Mouse (Mus musculus) erythroblast, embryonic 14.5 days (primary cell): ENCODE measurements around the gene Marf1. TPM values are rescaled to one million over a fixed set of nuclear protein-coding genes. Genes with fewer than 3 reads are reported as not detected.
"Not testable (repeated sequence)": the region's sequence is repeated elsewhere in the genome, so short reads cannot be mapped to it uniquely, and the experiment has no call there.

ENCODE experiments used
- H3K27me3 ChIP-seq: 2 replicates; pipeline ENCODE4 v1.6.1; 2012; ENCODE audit warnings: inconsistent platforms; ENCODE audit not compliant: control insufficient read depth
- H3K36me3 ChIP-seq: 2 replicates; pipeline ENCODE4 v1.6.1; 2012; ENCODE audit warnings: mild to moderate bottlenecking, inconsistent platforms; ENCODE audit not compliant: control insufficient read depth
- H3K4me1 ChIP-seq: 2 replicates; pipeline ENCODE4 v1.6.1; 2012; ENCODE audit warnings: inconsistent platforms; ENCODE audit not compliant: control insufficient read depth
- H3K4me3 ChIP-seq: replicated peaks from 2 replicates; pipeline ENCODE3; 2012; ENCODE audit warnings: moderate library complexity, mild to moderate bottlenecking, inconsistent platforms
- H3K9me3 ChIP-seq: 2 replicates; pipeline ENCODE4 v1.6.1; 2012; ENCODE audit warnings: low read length, inconsistent platforms, mixed read lengths; ENCODE audit not compliant: control insufficient read depth
- GATA1 ChIP-seq: IDR thresholded peaks from 2 replicates; pipeline ENCODE4 v1.6.1; 2012; ENCODE audit warnings: low read length, inconsistent platforms, mixed read lengths
- TAL1 ChIP-seq: IDR thresholded peaks from 3 replicates; pipeline ENCODE4 v1.6.1; 2012; ENCODE audit warnings: low read length, inconsistent platforms, mixed read lengths
- polyA plus RNA-seq: library from polyadenylated mRNA; stranded (reverse); fragments of >175 nt; gene quantifications from 2 replicates; pipeline ENCODE4 v1.2.3, GENCODE M21; 2012

Gene Marf1
- polyA plus RNA-seq, 1 experiment: 0.17 TPM

DNA sequence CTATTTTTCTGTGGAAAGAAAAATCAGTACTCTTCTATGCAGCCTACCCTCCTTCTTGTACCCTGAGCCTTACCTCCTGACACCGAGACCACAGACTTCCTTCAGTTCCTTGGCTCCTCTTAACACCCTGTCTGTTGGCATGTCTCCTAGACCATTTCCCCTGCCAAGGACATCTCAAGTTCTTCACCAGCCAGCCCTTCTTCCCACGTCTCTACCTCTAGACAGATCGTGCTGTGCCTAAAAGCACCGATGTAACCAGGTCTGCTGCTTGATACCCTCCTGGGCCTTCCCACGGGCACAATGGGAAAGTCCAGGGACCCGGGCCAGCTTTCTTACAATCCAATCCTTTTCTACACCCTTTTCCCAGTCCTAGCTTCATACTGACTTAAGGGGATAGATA, 57.3 kb downstream of the Marf1 start:
- H3K4me3 ChIP-seq: no peak overlapping the region
- no peak for TF ChIP-seq TAL1
- H3K27me3 ChIP-seq: no peaks in the 10 kb centered on the region
- H3K36me3 ChIP-seq: peaks cover 27% of the 10 kb centered on the region
- H3K4me1 ChIP-seq: no peaks in the 10 kb centered on the region
- no peaks in the 10 kb centered on the region for H3K9me3 ChIP-seq

- no peaks in the 10 kb centered on the region for H3K9me3 ChIP-seq
- no peaks in the 10 kb centered on the region for H3K36me3 ChIP-seq
- no peaks in the 10 kb centered on the region for H3K27me3 ChIP-seq
- TF ChIP-seq TAL1 (no peak), GATA1 (no peak)
- no peak overlapping the region for H3K4me3 ChIP-seq
- no peaks in the 10 kb centered on the region for H3K4me1 ChIP-seq
Observed at GRCm38 (mm10) chr16:14091771-14092170, 71.4 kb downstream of the Marf1 start.

DNA sequence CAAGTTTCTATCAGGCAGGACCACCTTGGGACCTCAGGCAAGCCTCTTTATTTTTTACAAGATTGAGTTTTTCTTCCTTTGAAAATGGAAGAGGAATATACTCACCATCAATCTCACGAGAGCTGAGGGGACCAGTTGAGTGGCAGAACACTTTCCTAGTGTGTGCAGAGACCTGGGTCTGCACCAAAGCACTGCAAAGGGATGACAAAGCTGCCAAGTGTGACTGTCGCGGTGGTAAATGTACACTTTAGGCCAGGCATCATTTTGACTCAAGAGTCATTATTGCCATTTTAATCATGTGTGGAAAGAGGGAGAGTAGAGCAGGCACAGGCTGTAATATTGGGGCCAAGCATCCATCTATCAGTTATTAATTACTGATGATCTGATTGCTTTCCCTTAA, 73.9 kb downstream of the Marf1 start:
- Histone ChIP-seq H3K27me3 (no peaks in the 10 kb centered on the region), H3K9me3 (no peaks in the 10 kb centered on the region), H3K4me1 (no peaks in the 10 kb centered on the region), H3K4me3 (no peak overlapping the region), H3K36me3 (no peaks in the 10 kb centered on the region)
- TF ChIP-seq GATA1: no peak
- TF ChIP-seq TAL1: no peak

GRCm38 (mm10) chr16:14088249-14088648, 74.9 kb downstream of the Marf1 start:
- H3K4me1 ChIP-seq: no peaks in the 10 kb centered on the region

DNA sequence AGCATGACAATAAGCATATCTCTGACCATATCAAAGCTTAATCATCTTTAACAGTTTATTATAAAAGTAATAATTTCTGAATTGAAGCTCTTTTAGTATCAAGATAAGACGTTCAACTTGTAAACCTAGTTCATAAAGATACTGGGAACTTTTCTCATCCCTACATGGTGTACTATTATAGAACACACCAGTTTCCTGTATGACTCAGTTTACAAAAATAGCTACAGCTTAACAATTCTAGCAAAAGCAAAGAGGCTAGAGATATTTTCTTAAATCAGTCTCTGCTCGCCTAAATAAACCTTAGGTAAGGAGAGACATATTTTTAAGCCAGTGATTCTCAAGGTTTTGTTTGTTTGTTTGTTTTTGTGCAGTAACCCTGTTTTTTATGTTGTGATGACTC, 80.2 kb downstream of the Marf1 start:
- H3K4me3 ChIP-seq: no peak overlapping the region
- H3K27me3 ChIP-seq: no peaks in the 10 kb centered on the region
- H3K9me3 ChIP-seq: no peaks in the 10 kb centered on the region
- H3K4me1 ChIP-seq: no peaks in the 10 kb centered on the region
- no peak for TF ChIP-seq TAL1
- TF ChIP-seq GATA1: no peak
- no peaks in the 10 kb centered on the region for H3K36me3 ChIP-seq

More at GRCm38 (mm10) chr16:14088249-14088648, 74.9 kb downstream of the Marf1 start:
- TF ChIP-seq GATA1 (no peak), TAL1 (no peak)
- H3K36me3 ChIP-seq: no peaks in the 10 kb centered on the region
- no peak overlapping the region for H3K4me3 ChIP-seq
- H3K9me3 ChIP-seq: no peaks in the 10 kb centered on the region
- H3K27me3 ChIP-seq: no peaks in the 10 kb centered on the region

DNA sequence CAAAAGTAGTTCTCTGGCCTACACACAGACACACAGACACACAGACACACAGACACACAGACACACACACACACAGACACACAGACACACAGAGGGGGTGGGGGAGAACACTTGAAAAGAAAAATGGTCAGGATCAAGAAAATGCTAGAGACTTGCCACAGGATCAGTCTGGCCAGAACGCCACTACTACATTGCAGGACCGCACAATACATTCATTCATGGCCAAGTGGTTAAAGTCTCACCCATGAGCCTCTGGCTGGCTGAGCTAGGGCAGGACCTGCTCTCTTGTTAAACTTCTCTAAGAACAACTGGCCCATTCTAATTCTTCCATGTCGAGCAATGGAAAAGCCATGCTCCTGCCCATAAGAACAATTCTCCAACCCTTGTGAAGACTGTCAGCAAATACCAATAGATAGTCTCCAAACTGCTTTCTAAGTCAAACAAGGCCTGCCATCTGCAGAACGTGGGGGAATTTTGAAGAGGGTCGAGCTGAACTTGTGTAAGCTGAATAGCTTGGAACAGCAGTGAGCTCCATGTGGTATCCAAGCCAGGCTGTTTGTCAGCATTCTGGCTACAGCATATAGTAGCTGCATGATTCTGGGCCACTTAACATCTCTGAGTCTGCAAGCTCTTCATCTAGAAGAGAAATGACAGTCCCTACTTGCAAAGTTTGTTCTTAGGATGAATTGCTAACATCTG, 92.5 kb downstream of the Marf1 start:
- H3K4me1 ChIP-seq: no peaks in the 10 kb centered on the region
- H3K9me3 ChIP-seq: no peaks in the 10 kb centered on the region
- H3K4me3 ChIP-seq: no peak overlapping the region
- H3K27me3 ChIP-seq: no peaks in the 10 kb centered on the region
- TF ChIP-seq TAL1: no peak
- no peak for TF ChIP-seq GATA1
- no peaks in the 10 kb centered on the region for H3K36me3 ChIP-seq

- H3K4me3 ChIP-seq, H3K36me3 ChIP-seq, H3K9me3 ChIP-seq, H3K27me3 ChIP-seq, H3K4me1 ChIP-seq: not testable (repeated sequence)
Observed at GRCm38 (mm10) chr16:14068701-14069100, 94.5 kb downstream of the Marf1 start.

DNA sequence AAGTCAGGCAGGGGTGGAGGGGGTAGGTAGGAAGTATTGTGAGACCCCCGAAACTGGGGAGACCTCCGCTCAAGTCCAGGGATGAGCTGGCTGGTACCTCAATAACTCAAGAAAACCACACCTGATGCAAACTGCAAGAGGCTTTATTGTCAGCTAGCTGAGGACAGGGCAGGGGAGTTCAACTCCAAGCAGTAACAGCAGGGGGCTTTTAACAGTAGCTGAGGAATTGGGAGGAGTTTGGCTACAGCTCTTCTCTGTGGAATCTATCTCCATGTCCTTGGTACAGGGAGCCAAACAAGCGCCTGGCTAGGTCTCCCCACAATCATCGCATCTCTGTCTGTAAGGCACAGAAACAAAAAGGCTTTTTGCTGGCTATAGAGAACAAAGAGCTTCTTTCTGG, 96.6 kb downstream of the Marf1 start:
- H3K4me1 ChIP-seq, H3K36me3 ChIP-seq, H3K4me3 ChIP-seq, H3K9me3 ChIP-seq, H3K27me3 ChIP-seq: not testable (repeated sequence)

- Histone ChIP-seq H3K36me3 (no peaks in the 10 kb centered on the region), H3K27me3 (no peaks in the 10 kb centered on the region), H3K4me1 (no peaks in the 10 kb centered on the region), H3K4me3 (no peak overlapping the region), H3K9me3 (no peaks in the 10 kb centered on the region)
- TF ChIP-seq TAL1: no peak
- no peak for TF ChIP-seq GATA1
Observed at GRCm38 (mm10) chr16:14059869-14060268, 103.3 kb downstream of the Marf1 start.

Other genes starting within 250 kb of the Marf1 start
- gene 2900011O08Rik, start 176.7 kb downstream of the Marf1 start, polyA plus RNA-seq: not detected in 2 replicates
- gene Ifitm7, start 176.5 kb downstream of the Marf1 start, polyA plus RNA-seq: not detected in 2 replicates
- gene Nde1, start 76 bp downstream of the Marf1 start, polyA plus RNA-seq: 7.2 and 8.9 TPM in 2 replicates
- 0.01 TPM in 1 of 2 replicates, not detected in the other for gene Myh11, start 128.0 kb upstream of the Marf1 start, polyA plus RNA-seq
- 0.60 and 1.2 TPM in 2 replicates for gene Fopnl, start 154.1 kb upstream of the Marf1 start, polyA plus RNA-seq
- 0.04 and 0.06 TPM in 2 replicates for gene Abcc1, start 198.2 kb upstream of the Marf1 start, polyA plus RNA-seq